Mouse (Mus musculus) WW6 (cell line): ENCODE measurements around the gene Oit1.

Source experiments
- DNase-seq: peaks from one replicate; pipeline ENCODE4 v3.0.0-alpha.2; 2013; ENCODE audit warnings: low read depth, low spot score

The Oit1 gene

DNA sequence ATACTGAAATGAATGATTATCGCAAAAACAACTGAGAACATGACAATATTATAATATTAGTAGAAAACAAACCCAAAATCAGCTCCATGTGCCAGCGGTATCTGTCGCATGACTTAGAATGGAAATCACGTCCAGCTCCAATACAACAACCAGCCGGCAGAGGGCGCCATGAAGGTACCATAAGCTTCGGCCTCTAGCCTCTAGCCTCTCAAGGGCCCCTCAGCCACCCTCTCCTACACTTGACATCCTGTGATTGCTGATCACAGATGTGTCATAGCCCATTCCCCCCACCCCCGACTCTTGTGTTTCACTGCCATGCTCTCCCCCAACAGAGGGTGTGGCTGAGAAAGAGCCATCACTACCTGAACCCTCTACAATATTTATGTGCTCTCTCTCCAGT lies 78.3 kb downstream of the Oit1 start:
- DNase-seq = peak; percentile 40
